Mouse (Mus musculus) liver, embryonic 14.5 days (tissue): ENCODE data around the gene Cacnb2.

Experiments
- CTCF ChIP-seq: IDR thresholded peaks from 2 replicates; pipeline ENCODE4 v1.5.1; 2016; ENCODE audit warnings: antibody characterized with exemption, low read depth, control low read depth
- EP300 ChIP-seq: IDR thresholded peaks from 2 replicates; pipeline ENCODE4 v1.6.1; 2016; ENCODE audit warnings: antibody characterized with exemption, low read depth

DNA sequence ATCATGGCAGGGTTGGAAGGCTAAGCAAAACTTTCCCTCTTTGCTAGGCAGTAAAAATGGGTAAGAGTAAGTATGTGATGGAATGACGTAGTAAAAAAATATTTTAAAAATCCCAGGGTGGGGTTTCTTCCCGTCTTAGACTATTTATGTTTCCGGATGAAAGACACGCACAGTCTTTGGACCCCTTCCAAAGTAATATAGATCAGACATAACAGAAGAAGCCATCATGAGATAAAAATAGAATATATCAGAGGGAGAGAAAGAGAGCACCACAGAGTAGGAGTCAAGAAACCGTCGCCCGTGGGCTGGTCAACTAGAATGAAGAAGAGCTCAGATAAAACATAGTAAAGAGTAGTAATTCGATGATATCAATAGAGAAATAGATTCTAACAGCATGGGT lies 107.4 kb downstream of the Cacnb2 start:
- TF ChIP-seq CTCF, result no peak
- TF ChIP-seq EP300, result no peak
